Mouse (Mus musculus) lung, postnatal 36 days (tissue): ENCODE measurements around the gene Klhdc10.

Source experiments
- DNase-seq: peaks from one replicate; pipeline ENCODE4 v3.0.0; 2022; ENCODE audit warnings: mixed read lengths

Klhdc10 gene

DNA sequence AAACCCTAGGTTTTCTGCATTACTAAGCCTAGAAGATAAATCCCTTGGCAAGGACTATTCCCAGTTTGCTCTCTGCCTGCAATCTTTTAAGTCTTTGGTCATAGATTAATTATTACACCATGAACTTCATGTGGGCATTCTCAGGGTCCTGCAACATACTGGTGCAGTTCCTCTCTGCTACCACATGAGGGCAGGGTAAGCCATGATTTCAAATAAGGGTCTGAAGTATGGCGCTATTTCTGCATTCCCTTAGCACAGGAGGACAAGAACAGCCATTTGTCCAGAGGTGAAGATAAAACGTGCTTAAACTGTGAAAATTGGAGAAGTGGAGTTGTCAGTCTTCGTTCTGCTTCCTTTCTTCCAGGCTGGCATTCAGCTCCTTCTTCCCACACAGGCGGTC, 1.8 kb downstream of the Klhdc10 start:
- peak; percentile 83 for DNase-seq

DNA sequence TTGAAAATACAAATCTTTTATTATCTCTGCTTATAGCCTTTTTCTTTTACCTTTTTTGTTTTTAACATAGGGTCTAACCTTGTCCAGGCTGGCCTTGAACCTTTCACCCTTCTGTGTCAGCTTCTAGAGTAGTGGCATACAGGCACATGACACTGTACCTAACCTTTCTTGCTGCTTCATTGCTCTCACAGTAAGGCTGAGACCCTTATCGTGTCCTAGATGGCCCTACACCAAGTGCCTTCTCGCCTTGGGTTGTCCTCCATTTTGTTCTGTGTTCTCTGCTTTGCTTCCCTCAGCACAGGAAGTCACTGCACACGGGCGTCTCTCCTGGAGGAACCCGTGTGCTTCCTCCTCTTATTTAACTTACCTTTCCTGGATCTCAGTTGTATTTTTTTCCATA, 3.0 kb downstream of the Klhdc10 start:
- DNase-seq, result no peak

DNA sequence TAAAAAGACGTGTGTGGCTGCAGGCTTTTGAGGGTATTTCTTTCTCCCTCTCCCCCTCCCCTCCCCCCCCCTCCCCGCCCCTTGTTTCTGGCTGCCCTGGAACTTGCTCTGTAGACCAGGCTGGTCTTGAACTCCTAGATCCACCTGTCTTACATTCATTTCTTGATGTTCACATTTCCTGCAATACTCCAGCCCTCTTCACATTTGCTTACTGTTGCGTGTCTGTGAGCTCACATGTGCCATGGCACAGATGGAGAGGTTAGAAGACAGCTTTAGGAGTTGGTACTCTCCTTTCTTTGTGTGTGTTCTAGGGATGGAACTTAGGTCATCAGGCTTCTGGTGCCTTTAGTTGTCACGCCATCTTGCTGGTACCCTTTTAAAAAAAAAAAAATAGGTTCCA, 6.6 kb downstream of the Klhdc10 start:
- DNase-seq, result no peak

DNA sequence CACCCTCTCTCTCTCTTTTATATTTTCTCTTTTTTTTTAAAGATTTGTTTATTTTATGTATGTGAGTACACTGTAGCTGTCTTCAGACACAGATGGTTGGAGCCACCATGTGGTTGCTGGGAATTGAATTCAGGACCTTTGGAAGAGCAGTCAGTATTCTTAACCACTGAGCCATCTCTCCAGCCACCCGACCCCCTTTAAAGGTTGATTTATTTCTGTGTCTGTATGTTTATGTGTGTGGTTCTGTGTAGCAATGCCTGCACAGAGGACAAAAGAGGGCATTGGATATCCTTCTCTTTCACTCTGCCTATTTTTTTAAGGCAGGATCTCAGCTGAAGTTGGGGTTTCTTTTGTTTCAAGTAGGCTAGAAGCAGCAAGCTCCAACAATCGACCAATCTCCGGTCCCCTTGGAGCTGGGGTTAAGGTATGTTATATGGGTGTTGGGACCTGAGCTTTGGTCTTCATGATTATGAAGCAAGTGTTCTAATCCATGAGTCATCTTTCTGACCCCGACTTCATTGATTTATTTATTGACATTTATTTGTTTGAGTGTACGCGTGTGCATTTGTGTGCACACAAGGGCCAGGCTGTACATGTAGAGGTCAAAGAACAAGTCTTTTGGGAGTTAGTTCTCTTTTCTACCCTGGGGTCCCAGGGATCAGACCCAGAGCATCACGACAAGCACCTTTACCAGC, 7.9 kb downstream of the Klhdc10 start:
- DNase-seq, result no peak

DNA sequence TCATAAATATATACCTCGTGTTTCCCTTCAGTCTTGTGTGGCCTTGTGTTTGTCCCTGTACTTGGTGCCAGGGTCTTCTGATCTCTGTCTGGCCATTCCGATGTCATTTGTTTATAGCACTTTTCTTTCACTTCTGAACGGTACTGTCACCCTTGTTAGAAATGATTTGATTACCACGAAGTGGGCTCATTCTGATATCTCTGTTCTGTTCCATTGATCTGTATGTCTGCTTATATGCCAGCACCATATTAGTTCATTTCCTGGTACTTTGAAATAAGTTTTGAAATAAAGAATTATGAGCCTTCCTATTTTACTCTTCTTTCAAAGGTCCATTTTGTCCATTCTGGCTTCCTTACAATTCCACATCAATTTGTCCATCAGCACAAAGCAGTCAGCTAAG, 9.6 kb downstream of the Klhdc10 start:
- no peak for DNase-seq

DNA sequence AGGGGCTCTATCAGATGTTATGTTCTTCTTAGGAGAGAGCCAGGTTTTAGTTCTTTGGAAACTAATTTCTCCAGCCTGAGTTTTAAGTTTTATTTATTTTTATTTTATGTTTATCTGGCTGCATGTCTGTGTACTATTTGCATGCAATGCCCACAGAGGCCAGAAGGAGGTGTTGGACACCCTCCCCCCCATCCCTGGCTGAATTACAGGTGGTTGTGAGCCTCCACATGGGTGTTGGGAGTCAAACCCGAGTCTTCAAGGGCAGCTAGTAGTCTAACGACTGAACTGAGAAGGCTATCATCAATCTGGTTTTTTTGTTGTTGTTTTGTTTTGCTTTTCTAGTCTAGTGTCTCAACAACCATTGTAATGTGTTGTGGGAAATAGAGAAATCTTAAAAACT, 14.5 kb downstream of the Klhdc10 start:
- DNase-seq, result no peak

DNA sequence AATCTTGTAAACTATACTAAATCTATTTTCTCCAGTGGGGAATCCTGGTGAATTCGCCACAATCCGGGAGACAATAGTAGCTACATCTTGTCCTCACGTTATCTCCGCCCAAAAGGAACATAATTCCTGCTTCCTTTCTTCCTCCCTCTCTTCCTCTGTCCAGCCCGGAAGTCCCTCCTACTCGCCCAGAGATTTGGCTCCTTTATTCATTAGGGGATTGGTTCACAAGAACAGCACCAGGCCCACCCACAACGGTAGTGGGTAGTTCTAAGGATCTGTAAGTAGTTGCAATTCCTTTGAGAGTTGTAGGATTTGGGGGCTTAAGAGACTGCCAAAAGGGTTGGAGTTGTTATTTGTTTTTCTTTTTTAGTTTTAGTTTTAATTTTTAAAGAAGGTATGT, 15.1 kb downstream of the Klhdc10 start:
- no peak for DNase-seq

DNA sequence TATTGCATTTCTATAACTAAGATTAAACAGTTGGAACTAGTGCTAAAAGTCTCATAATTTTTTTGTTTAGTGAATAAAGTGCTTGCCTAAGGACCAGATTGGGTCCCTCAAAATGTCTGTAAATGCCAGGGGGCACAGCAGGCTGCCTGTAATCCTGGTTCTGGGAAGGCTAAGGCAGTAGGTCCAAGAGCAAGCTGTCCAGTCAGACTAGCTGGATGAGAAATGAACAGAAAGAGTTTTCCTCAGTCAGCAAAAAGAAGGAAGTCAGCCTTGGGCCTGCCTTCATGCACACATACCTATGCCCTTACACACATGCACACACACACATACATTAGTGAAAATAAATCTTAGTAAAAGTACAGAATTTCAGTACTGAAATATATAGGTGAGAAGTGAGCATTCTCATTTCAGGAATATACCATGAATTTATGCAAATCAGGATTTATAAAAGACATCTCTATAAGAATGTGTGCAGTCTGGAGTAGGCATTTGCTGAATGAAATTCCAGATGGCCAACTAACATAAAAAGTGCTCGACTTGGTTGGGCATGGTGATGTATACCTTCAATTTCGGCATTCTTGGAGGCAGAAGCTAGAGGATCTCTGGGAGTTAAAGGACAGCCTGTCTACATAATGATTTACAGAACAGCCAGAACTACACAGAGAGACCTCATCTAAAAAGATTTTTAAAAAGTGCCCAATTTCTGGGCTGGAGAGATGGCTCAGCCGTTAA, 31.0 kb downstream of the Klhdc10 start:
- DNase-seq, result no peak

DNA sequence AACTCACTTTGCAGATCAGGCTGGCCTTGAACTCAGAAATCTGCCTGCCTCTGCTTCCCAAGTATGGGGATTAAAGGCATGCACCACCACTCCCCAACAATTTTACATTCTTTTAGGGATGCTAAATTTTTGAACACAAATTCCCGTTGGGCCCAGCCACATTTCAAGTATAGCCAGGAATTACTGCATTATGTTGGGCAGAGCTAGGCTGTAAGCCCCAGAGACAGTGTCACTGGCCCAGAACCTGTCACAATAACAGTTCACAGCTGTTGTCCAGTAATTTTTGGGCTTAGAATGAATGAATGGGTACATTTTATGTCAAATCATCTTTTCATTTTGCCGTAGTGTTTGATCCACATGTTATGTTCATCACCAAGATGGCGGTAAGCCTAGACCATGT, 34.8 kb downstream of the Klhdc10 start:
- DNase-seq, result no peak

DNA sequence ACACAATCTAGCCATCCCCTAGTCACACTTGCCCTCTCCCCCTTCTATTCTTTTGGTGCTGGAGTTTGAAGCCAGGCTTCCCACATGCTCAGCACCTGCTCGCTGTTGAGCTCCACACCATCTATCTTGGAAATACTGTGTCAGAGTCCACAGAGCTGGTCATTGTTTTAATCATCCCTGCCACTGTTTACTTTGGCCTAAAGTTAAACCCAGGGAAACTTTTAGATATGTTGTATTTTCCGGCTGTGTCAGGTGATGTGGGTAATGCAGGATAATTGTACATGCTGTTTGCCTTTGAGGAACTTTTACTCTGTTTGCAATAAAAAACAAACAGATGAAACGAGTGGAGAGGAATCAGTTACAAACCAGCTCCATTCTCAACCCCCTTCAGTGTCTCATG, 35.4 kb downstream of the Klhdc10 start:
- no peak for DNase-seq

DNA sequence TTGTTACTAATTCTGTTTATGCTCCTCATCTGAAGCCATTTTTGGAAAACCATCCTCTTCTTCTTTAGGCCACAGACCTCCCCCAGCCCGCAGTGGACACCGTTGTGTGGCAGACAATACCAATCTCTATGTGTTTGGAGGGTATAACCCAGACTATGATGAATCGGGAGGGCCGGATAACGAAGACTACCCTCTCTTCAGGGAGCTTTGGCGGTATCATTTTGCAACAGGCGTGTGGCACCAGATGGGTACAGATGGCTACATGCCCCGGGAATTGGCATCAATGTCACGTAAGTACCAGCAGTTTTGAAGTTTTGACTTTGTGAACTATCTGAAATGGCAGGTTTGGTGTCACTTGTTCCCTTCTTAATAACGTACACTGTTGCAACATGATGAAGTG, 37.9 kb downstream of the Klhdc10 start:
- DNase-seq, result no peak

DNA sequence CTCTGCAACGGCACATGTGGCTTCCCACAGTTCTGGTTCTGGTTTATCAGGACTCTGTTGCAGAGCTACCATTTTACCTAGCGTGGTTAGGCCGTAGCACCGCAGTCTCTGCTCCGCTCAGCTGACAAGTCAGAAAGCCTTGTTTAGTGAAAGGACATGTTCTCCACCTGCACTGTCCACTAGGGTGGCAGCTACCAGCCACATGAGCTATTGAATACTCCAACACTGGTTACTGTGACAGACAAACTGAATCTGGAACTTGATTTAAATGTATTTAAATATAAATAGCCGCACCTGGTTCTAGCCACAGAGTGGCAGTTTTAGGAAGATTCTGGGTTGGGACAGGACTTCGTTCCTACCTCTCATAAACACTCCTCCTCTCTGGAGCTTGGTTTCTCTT, 55.3 kb downstream of the Klhdc10 start:
- no peak for DNase-seq

DNA sequence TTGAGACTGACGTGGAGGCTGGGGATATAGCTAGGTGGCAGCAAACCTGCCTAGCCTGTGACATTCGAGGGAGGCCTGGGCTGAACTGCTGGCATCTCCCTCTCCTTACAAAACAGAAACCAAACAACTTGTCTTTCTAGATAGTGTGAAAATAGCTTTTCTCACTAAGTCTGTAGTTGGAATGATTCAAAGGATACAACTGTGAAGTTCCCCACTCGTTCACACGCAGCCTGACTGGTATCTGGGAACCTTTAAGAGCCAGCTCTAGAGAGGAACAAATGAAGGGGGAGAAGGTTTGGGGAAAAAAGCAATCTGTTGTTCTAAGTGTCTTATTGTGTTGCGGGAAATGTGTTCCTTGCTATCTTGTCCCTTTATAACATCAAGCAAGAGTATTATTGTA, 57.0 kb downstream of the Klhdc10 start:
- DNase-seq, result no peak

DNA sequence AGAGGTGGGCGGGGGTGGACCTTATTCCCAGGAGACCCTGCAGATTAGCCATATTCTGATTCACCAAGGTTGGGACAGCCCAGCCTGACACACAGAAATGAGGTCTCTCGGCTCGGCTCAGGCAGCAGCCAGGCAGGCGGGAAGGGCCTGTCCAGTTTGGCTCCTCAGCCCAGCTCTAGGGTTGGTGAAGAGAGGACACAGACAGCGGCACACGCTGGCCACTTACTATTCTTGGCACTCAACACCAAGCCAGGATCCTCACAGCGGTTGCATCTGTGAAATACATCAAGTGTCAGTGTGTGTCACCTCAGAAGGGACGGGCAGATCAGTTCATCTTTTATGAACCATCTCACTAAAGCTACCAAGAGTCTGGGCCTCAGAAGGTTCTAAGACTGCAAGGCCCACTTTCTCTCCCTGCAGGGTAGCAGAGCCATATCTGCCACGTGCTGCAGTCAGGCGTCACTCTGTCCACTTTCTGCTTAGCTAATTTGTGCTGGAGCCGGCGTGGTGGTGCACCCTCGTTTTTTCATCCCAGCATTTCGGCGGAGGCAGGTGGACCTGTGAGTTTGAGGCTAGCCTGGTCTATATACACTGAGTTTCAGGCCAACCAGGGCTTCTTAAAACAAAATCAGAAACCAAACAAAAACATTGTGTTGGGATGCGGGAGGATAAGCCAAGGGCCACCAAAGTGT, 57.5 kb downstream of the Klhdc10 start:
- no peak for DNase-seq

DNA sequence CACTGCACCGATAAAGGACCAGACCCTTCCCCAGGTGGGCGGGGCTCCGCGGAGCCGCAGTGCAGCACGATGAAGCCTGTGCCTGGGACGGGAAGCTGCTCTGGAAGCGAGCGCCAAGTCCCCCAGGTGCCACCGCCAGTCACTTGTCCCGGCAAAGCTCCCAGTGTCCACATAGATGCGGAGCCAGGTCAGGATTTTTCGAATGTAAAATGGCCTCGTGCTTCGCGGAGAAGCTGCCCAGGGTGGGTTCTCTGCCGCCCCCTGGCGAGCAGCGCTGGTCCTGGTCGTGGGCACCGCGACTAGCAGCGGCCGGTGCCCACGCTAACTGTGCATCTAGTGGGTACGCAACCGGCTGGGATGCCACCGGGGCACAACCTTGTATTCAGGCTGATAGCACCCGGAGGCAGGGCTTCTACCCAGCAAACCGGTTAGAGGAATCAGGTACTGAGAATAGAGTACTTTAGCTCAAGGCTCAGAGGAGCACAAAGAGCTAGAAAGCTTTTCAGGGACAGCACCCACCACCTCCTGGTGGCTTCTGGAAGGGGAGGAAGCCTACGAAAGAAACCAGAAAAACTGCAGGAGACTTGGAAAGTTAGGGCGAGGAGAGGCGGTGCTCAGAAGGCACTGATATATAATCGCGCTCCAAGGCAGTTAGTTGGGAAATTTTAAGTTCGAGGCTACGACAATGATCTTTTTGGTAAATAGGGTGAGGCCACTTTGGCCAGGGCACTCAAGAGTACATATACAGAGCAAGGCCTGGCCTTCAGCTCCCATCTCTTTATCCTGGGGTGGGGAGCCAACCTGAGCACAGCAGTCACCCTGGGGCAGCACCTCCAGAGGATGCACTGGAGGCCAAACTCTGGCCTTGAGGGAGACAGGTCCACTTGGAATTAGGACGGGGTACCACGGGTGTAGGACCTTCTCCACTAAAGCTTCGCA, 58.4 kb downstream of the Klhdc10 start:
- peak; percentile 88 for DNase-seq

DNA sequence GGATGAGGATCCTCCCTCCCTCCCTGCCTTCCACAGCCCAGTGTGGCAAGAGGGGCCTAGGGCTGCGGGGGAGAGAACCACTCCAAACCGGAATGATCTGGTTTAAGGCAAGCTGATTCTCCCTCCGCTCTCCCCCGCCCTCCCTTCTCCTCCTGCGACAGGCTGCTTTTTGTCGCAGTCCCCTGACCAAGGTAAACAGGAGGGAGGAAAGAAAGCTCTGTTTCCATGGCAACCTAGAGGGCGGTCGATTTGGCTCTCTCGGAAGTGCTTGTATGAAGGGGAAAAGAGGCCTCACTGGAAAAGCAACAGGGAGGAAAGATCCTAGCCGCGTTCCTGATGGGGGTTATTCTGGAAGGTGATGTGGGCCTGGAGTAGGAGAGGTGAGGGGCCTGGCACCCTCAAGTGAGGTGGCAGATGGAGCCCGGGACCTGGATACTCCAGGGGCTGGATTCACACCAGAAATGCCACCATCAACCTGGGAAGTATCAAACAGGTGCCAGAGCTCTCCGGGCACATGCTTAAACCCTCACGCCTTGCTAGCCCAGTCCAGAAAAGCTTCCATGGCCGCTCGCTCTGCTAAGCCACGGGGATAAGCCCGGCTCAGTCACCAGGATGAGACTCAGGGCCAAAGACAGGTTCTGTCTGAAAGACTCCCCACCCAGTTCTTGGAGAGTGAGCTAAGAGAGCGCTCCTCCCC, 59.2 kb downstream of the Klhdc10 start:
- DNase-seq, result peak; percentile 21

DNA sequence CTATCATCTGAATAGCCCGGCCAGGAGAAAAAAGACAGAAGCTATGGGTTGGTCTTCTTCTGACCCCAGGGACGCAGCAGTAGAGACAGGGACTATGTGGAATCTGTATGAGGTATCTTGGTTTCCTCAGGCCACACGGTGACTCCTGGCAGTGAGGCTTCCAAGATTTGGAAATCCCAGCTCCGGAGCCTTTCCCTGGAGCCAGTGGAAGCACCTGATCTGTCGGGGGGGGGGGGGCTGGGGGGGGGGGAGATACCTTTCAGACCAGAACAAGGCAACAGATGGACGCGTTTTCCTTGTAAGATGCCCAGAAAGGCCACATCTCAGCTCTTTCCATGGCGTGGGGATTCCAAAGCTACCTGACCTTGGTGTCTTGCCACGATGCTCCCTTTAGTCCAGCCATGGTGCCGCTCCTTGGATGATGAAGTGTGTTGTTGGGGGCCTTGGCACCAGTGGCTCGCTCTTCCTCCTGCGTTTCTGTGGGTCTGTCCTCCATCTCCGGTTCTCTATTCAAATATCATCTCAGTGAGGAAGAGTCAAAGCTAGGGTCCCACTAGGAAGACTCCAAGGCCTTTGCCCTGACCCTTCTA, 60.2 kb downstream of the Klhdc10 start:
- DNase-seq, result no peak

DNA sequence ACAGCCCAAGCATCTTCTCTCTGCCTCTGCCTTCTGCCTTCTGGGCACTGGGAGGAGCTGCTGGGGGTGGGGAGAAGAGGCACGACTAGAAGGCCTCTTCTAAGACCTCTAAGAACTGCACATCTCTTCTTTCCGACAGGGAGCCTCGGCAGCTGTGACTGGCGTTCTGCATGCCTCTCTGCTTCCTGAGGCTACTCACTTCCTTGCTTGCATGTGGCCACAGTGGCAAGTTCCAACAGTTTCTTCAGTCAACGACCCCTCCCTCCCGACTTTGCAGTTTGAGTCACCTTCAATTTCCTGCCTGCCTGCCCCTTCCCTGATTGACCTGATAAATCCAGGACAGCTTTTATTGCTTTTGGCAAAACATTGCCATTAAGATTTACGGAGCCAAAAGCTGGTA, 61.2 kb downstream of the Klhdc10 start:
- no peak for DNase-seq

DNA sequence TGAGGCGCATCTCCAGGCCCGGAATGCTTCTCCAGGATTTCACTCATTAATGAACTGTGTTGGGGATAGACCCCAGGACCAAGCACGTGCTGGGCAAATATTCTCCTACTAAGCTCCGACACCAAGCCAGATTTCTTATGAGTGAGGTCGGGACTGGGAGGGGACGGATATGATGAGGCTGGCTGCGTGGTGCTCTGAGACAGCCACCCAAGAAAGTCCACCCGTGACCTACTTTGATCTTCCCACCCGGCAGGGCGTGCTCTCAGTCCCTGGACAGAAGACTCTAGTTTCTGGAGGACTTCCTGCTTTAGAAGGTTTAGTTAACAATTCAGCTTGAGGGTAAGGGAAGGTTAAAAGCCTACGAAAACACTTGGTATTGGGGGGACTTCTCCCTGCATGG, 63.9 kb downstream of the Klhdc10 start:
- no peak for DNase-seq

DNA sequence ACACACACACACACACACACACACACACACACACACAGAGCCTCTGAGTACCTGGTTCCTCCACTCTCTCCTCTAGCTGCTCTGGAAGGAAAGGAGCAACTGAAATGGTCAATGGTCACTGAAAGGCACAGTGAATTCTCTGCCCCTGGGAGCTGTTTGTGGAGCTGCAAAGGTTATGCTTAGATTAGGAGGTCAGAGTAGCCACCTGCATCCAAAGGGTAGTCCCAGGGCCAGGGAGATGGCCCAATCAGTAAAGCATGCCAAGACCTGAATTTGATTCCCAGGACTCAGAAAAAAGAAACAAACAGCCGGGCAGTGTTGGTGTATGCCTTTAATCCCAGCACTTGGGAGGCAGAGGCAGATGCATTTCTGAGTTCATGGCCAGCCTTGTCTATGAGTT, 66.4 kb downstream of the Klhdc10 start:
- DNase-seq, result no peak

DNA sequence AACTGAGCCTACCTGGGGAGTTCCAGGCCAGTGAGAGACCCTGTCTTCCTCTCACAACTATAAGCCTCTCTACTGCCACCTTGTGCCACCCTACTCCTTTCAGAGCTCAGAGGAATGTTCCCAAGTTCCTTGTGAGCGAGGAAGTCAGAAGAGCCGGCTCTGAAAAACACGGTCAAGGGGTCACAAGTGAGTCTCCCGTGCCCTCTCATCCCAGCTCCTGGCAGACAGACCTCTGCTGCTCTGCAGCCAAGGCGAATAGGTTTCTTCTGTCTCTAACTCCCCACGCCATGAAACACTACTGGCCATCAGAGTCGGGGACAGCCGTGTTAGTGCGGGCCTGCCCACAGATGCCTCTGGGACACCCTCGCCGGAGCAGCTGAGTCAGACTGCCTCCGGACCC, 67.0 kb downstream of the Klhdc10 start:
- DNase-seq, result peak; percentile 68

DNA sequence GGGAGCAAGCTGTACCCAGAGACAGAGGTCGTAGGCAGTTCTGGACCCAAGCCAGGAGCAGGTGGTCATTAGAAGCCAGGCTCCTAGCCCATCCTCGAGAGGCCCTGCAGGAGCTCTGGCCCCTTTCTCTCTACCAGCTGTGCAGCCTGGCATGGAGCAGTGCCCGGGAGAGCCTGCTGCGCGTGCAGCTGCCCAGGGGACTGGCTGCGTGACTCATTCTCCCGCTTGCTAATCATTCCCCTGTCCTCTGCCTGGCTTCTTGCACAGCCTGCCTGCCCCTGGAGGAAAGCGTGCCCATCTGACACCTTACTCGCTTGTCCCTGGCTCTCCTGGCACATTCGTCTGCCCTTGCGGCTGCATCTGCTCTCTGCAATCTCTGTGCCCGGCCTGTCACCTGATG, 67.7 kb downstream of the Klhdc10 start:
- DNase-seq, result no peak
